Mouse (Mus musculus): ENCODE data around the gene Rbm19. TPM values are rescaled to one million over a fixed set of nuclear protein-coding genes. Genes with fewer than 3 reads are reported as not detected.
"Not testable (repeated sequence)": the region's sequence is repeated elsewhere in the genome, so short reads cannot be mapped to it uniquely, and the experiment has no call there.

Gene Rbm19
- 24.0 and 24.7 TPM in 2 replicates for polyA plus RNA-seq (2015; fragmentation: Nextera tagmentation; extraction: Ambion mirVana)

GRCm38 (mm10) chr5:120116261-120117050 lies at the start of gene Rbm19:
Rbm19 (plus strand) TSS chr5:120116465.
- DNase-seq (ENCODE audit: low spot score), result peak; percentile 91

GRCm38 (mm10) chr5:120067266-120067665 lies 49.0 kb upstream of the Rbm19 start:
- DNase-seq (ENCODE audit: low spot score), result no peak

DNA sequence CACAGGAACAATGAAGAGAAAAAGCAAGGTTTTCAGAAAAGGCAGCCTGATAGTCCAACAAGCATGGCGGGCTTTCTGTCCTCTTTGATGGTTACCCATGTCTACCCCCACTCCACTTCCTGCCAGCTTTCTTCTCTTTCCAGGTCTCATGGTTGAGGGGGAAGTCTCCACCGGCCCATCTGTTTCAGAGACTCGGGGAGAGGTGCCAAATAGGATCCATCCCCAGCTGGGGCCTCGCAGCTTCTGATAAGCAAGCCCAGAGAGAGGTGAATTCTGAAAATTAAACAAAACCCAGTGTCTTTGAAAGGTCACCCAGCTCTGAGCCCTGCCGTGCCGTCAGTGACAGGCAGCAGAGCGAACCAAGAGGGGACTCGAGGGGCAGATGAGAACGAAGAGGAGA lies 42.2 kb upstream of the Rbm19 start:
- peak; percentile 22 for DNase-seq (ENCODE audit: low spot score)

GRCm38 (mm10) chr5:120080027-120080426 lies 36.2 kb upstream of the Rbm19 start:
- no peak for DNase-seq (ENCODE audit: low spot score)

DNA sequence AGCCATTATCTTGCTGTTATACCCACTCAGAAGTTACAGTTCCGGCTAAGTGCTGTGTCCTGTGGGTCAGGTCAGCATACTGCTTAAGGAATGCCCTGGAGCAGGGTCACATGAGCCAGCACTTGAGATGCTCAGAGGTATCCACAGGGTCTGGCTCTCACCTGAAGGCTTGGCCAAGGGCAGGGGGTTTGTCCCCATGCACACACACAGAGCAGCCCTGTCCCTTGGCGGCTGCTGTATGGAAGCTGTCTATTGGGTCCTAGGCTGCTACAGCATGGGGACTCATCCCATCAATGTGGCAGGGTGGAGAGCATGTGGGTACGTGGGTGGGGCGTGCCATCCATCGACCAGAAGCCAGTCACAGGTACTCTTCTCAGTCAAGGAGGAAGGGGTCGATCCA lies 35.8 kb upstream of the Rbm19 start:
- no peak for DNase-seq (ENCODE audit: low spot score)

DNA sequence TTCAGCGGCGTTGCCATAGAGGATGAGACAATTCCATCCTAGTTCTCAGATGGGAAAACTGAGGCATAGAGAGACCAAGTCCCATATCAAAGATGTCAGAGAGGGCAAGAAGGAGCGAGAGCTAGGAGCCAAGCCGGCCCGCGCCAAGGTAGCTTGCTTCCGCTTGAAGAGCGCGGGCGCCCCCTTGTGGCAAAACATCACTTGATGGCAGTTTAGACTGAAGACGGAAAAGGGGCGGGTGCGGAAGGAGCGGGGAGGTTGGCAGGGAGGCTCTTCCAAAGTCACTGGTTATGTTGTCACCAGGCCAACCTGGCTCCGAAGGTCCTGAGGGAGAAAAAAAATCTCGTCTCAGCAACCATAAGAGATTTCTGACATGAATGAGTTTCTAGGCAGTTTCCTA lies 27.7 kb upstream of the Rbm19 start:
- peak; percentile 91 for DNase-seq (ENCODE audit: low spot score)

DNA sequence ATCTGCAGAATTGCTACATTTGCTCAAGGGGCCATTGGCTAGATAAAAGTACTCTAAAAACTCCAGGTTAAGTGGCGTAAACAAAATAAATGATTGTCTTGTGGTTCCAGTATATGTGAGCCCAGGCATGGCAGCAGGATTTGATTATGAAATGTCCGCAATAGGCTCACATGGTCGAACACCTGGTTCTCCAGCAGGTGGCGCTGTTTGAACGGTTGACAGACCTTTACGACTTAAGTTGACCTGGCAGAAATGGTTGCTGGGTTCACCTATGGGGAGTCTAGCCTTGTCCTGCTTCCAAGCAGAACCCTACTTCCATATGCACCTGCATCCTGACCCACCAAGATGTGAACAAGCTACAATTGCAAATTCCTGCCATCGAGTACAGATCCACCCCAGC lies 21.7 kb upstream of the Rbm19 start:
- DNase-seq (ENCODE audit: low spot score), result peak; percentile 79

- DNase-seq (ENCODE audit: low spot score), result no peak
These were observed 19.2 kb upstream of the Rbm19 start for GRCm38 (mm10) chr5:120097042-120097441.

GRCm38 (mm10) chr5:120100814-120101213 lies 15.5 kb upstream of the Rbm19 start:
- no peak for DNase-seq (ENCODE audit: low spot score)

GRCm38 (mm10) chr5:120102097-120102496 lies 14.2 kb upstream of the Rbm19 start:
- no peak for DNase-seq (ENCODE audit: low spot score)

DNA sequence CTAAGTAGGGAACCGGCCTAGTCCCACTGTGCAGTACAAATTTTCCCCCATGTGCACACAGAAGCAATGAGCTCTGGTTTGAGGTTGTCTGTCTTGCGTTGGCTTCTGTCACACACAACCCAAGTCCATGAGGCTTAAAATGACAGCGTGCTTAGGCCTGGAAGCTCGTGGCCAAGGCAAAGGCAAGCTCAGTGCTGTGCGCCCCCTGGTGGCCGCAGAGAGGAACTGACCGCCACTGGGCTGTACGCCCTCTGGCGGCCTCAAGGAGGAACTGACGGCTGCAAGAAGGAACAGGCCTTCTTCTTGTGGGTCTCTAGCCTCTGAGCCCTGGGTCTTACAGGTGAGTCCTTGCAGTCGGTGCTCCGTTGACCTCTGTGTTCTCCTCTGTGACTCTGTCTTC lies 13.5 kb upstream of the Rbm19 start:
- DNase-seq (ENCODE audit: low spot score), result peak; percentile 82

- no peak for DNase-seq (ENCODE audit: low spot score)
These were observed 12.8 kb upstream of the Rbm19 start for GRCm38 (mm10) chr5:120103458-120103857.

GRCm38 (mm10) chr5:120106424-120107073 lies 9.7 kb upstream of the Rbm19 start:
- DNase-seq (ENCODE audit: low spot score), result peak; percentile 65

GRCm38 (mm10) chr5:120114361-120114760 lies 1.9 kb upstream of the Rbm19 start:
- DNase-seq (ENCODE audit: low spot score), result no peak

- not testable (repeated sequence) for DNase-seq (ENCODE audit: low spot score)
These were observed 896 bp downstream of the Rbm19 start for GRCm38 (mm10) chr5:120117161-120117560.

- peak; percentile 92 for DNase-seq (ENCODE audit: low spot score)
These were observed 8.8 kb downstream of the Rbm19 start for GRCm38 (mm10) chr5:120124881-120125690.

GRCm38 (mm10) chr5:120127641-120128040 lies 11.4 kb downstream of the Rbm19 start:
- peak; percentile 53 for DNase-seq (ENCODE audit: low spot score)

DNA sequence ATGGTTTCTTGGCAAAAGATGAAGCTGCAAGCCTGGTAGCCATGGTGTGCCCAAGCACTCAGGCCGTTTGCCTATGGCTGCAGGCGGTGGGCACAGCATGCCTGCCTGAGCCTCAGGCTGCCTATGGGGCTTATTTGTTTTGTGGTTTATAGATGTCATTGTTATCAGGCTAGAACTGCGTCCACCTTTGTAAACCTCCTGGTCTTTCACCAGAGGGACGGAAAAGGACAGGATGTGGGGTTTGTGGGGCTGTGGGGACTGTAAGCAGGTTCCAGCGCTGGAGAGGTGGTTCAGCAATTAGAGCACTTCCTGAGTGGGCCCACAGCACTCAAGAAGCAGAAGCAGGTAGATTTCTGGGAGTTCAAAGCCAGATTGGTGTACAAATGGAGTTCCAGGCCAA lies 12.2 kb downstream of the Rbm19 start:
- no peak for DNase-seq (ENCODE audit: low spot score)

DNA sequence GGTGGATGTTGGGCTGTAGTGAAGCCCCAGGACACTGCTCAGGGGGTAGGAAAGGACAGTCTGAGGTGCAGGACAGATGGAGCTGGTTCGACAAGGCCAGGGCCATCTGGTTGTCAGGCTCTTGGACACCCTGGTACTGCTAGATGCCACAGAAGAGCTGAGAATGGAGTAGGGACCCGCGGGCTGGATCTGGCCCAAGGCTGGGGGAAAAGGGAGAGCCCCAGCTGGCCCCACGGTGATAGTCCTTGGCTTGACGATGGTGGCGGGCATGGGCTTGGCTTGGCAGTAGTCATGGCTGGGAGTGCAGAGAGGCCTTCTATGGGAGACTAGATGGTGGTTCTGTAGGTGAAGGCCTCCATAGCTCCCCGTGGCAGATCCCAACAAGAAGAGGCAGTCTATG lies 12.8 kb downstream of the Rbm19 start:
- DNase-seq (ENCODE audit: low spot score), result no peak

- no peak for DNase-seq (ENCODE audit: low spot score)
These were observed 13.5 kb downstream of the Rbm19 start for GRCm38 (mm10) chr5:120129761-120130160.

GRCm38 (mm10) chr5:120130163-120130562 lies 13.9 kb downstream of the Rbm19 start:
- DNase-seq (ENCODE audit: low spot score), result peak; percentile 73

DNA sequence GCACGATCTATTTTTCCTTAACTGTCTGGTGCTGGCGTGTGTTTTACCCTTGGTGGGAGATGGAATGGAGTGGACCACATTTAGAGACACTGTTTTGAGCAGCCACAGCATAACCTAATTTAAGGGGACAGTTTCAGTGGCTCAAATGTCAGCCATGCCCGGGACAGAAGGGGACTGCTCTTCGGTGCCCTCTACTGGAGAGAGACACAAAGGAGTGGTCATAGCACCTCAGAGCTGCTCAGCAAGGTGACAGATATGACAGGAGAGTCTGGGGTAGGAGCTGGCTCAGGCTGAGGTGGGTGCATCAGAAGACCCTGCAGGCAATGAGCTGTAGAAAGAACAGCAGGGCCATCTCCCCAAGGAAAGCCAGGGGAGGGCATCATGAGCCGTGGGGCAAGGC lies 15.3 kb downstream of the Rbm19 start:
- peak; percentile 50 for DNase-seq (ENCODE audit: low spot score)
